Mouse (Mus musculus): ENCODE data around the gene Mlec. TPM values are rescaled to one million over a fixed set of nuclear protein-coding genes. Genes with fewer than 3 reads are reported as not detected.

The Mlec gene
- polyA plus RNA-seq (2014; fragmentation: Nextera tagmentation; extraction: Ambion mirVana): 68.9 and 77.8 TPM in 2 replicates

DNA sequence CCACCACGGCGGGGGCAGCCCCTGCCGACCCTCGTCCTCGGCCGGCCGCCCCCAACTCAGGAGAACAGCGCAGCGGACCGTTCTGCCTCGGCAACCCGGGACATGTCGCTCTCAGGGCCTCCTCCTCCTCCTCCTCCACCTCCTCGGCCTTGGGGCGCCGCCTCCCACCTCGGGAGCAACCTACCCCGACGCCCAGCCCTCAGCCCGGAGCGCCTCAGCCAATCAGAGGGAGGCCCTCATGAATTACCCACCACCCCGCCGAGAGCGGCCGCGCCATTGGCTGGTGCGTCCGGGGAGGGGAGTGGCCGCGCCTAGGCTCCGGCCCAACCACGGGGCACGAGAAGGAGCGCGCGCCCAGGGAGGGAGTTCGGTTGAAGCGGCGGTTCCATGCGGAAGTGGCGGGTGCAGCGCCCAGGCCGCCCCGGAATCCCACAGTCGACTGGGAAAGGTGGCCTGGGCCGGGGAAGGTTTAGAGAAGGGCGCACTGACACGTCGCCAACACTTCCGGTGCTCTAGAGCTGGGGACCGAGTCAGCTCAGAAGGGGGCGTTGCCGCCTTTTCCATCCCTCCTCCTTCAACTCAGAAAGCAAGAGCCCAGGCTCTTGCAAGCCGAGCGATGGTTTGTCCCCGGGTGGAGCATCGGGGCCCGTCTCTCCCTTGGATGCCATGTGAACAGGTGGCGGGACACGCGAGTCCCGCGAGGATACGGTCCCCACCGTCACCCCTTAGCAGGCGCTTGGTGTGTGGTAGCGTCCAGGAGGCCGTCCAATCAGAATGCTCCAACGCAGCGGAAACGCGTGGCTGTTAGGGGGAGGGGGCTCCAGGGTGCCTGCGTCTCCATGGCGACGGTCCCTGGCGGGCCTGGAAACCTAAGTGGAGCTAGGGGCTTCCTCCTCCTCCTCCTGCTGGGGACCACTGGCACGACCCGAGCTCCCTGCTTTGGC, at the start of gene Mlec:
TSS of gene Mlec (minus strand) at position 140 of the 944 bp plus-strand sequence.
- H3K4me2 ChIP-seq: peak within 1 kb of the TSS; percentile 75
- no peaks in the 10 kb centered on the region for H3K36me3 ChIP-seq (ENCODE audit: control insufficient read depth, insufficient read depth, low read length)
- H3K27me3 ChIP-seq (ENCODE audit: control insufficient read depth, insufficient read depth, low read length): no peaks in the 10 kb centered on the region
- H3K4me1 ChIP-seq (ENCODE audit: control insufficient read depth, insufficient read depth, low read length): peaks cover 40% of the 10 kb centered on the region
- peak within 1 kb of the TSS; percentile 95 for H3K27ac ChIP-seq (ENCODE audit: low read depth, low read length)
- peak within 1 kb of the TSS; percentile 97 for H3K9ac ChIP-seq (ENCODE audit: low read depth, low read length)
- H3K4me3 ChIP-seq (ENCODE audit: low read depth, low read length): peak within 1 kb of the TSS; percentile 100
- H3K9me3 ChIP-seq (replicated peaks; ENCODE audit: control insufficient read depth, low read length): no peaks in the 10 kb centered on the region
- WGBS (ENCODE audit: insufficient replicate concordance): under 1% methylated on average over 72 of the region's 78 CpGs
- peak; percentile 99 for ATAC-seq (replicated peaks; ENCODE audit: insufficient number of reproducible peaks, low FRiP score, low TSS enrichment)

GRCm38 (mm10) chr5:115207244-115207643, 49.3 kb upstream of the Mlec start:
- peaks cover 14% of the 10 kb centered on the region for H3K4me1 ChIP-seq (ENCODE audit: control insufficient read depth, insufficient read depth, low read length)
- no peak overlapping the region for H3K9ac ChIP-seq (ENCODE audit: low read depth, low read length)
- no peaks in the 10 kb centered on the region for H3K36me3 ChIP-seq (ENCODE audit: control insufficient read depth, insufficient read depth, low read length)
- no peak for ATAC-seq (replicated peaks; ENCODE audit: insufficient number of reproducible peaks, low FRiP score, low TSS enrichment)
- H3K4me2 ChIP-seq: no peak overlapping the region
- no peak overlapping the region for H3K27ac ChIP-seq (ENCODE audit: low read depth, low read length)
- H3K27me3 ChIP-seq (ENCODE audit: control insufficient read depth, insufficient read depth, low read length): peaks cover 12% of the 10 kb centered on the region
- H3K4me3 ChIP-seq (ENCODE audit: low read depth, low read length): no peak overlapping the region
- H3K9me3 ChIP-seq (replicated peaks; ENCODE audit: control insufficient read depth, low read length): no peaks in the 10 kb centered on the region
- 55% methylated on average over 5 of the region's 5 CpGs for whole genome bisulfite sequencing (ENCODE audit: insufficient replicate concordance)

DNA sequence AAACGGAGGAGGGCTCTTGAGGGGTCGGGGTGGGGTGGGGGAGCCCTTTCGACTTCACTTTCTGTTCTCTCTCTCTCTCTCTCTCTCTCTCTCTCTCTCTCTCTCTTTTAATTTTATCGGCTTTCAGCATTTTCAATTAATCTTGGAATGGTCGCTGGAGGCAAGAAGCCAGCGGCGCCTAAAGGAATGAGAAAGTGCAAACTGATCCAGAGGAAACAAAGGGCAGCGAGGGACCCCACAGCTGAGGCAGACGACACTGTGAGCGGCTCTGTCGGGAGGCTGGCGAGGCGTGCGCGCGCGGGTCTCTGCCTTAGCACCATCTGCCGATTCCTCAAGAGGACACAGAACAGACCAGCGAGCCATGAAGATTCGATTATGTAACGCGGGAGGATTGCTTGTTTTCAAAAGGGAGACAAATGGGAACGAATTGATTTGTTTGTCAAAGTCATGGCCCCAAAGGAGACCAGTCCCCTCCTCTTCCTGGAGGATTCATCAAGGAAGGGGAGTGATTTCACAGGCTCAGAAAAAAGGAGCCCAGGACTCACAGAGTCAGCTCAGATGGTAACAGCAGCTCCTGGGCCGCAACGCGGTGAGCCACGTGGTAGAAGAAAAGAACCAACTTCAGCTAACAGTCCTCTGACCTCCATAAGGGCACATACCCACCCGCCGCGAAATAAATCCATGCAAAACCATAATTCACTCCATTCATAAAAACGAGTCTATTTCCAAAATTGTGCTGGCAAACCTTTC, 46.8 kb upstream of the Mlec start:
- Histone ChIP-seq H3K9me3 (replicated peaks; ENCODE audit: control insufficient read depth, low read length) (no peaks in the 10 kb centered on the region), H3K4me2 (peak overlapping the region; percentile 66), H3K36me3 (ENCODE audit: control insufficient read depth, insufficient read depth, low read length) (no peaks in the 10 kb centered on the region), H3K27me3 (ENCODE audit: control insufficient read depth, insufficient read depth, low read length) (peaks cover 12% of the 10 kb centered on the region), H3K27ac (ENCODE audit: low read depth, low read length) (no peak overlapping the region), H3K4me3 (ENCODE audit: low read depth, low read length) (peak overlapping the region; percentile 36), H3K4me1 (ENCODE audit: control insufficient read depth, insufficient read depth, low read length) (peaks cover 10% of the 10 kb centered on the region), H3K9ac (ENCODE audit: low read depth, low read length) (peak overlapping the region; percentile 56)
- 5% methylated on average over 31 of the region's 31 CpGs for WGBS (ENCODE audit: insufficient replicate concordance)
- ATAC-seq (replicated peaks; ENCODE audit: insufficient number of reproducible peaks, low FRiP score, low TSS enrichment): no peak

GRCm38 (mm10) chr5:115203735-115204561, 46.0 kb upstream of the Mlec start:
- Histone ChIP-seq H3K27ac (ENCODE audit: low read depth, low read length) (no peak overlapping the region), H3K4me3 (ENCODE audit: low read depth, low read length) (peak overlapping the region; percentile 36), H3K4me1 (ENCODE audit: control insufficient read depth, insufficient read depth, low read length) (peaks cover 10% of the 10 kb centered on the region), H3K36me3 (ENCODE audit: control insufficient read depth, insufficient read depth, low read length) (no peaks in the 10 kb centered on the region), H3K9me3 (replicated peaks; ENCODE audit: control insufficient read depth, low read length) (no peaks in the 10 kb centered on the region), H3K27me3 (ENCODE audit: control insufficient read depth, insufficient read depth, low read length) (peaks cover 12% of the 10 kb centered on the region), H3K4me2 (peak overlapping the region; percentile 66), H3K9ac (ENCODE audit: low read depth, low read length) (peak overlapping the region; percentile 56; the same call in 1 of the 2 replicates)
- 19% methylated on average over 23 of the region's 23 CpGs for WGBS (ENCODE audit: insufficient replicate concordance)
- ATAC-seq (replicated peaks; ENCODE audit: insufficient number of reproducible peaks, low FRiP score, low TSS enrichment): no peak

GRCm38 (mm10) chr5:115194626-115195221, 36.7 kb upstream of the Mlec start:
- H3K9me3 ChIP-seq (replicated peaks; ENCODE audit: control insufficient read depth, low read length): no peaks in the 10 kb centered on the region
- H3K9ac ChIP-seq (ENCODE audit: low read depth, low read length): no peak overlapping the region
- no peak overlapping the region for H3K27ac ChIP-seq (ENCODE audit: low read depth, low read length)
- no peak for ATAC-seq (replicated peaks; ENCODE audit: insufficient number of reproducible peaks, low FRiP score, low TSS enrichment)
- H3K4me3 ChIP-seq (ENCODE audit: low read depth, low read length): peak overlapping the region; percentile 59
- peaks cover 58% of the 10 kb centered on the region for H3K27me3 ChIP-seq (ENCODE audit: control insufficient read depth, insufficient read depth, low read length)
- WGBS (ENCODE audit: insufficient replicate concordance): 4% methylated on average over 12 of the region's 12 CpGs
- H3K4me2 ChIP-seq: peak overlapping the region; percentile 85
- H3K36me3 ChIP-seq (ENCODE audit: control insufficient read depth, insufficient read depth, low read length): no peaks in the 10 kb centered on the region
- H3K4me1 ChIP-seq (ENCODE audit: control insufficient read depth, insufficient read depth, low read length): peaks cover 15% of the 10 kb centered on the region

GRCm38 (mm10) chr5:115193669-115194625, 36.0 kb upstream of the Mlec start, which contains the start of gene Cabp1:
Gene Cabp1, minus strand, starts transcription at chr5:115194381.
- Histone ChIP-seq H3K27me3 (ENCODE audit: control insufficient read depth, insufficient read depth, low read length) (peaks cover 62% of the 10 kb centered on the region), H3K4me1 (ENCODE audit: control insufficient read depth, insufficient read depth, low read length) (peaks cover 15% of the 10 kb centered on the region), H3K9ac (ENCODE audit: low read depth, low read length) (0 out of 2 replicates have a peak within 1 kb of the TSS, but pooled peaks have one; percentile 0), H3K36me3 (ENCODE audit: control insufficient read depth, insufficient read depth, low read length) (no peaks in the 10 kb centered on the region), H3K4me2 (peak within 1 kb of the TSS; percentile 85), H3K4me3 (ENCODE audit: low read depth, low read length) (peak within 1 kb of the TSS; percentile 59), H3K27ac (ENCODE audit: low read depth, low read length) (no peak within 1 kb of the TSS), H3K9me3 (replicated peaks; ENCODE audit: control insufficient read depth, low read length) (no peaks in the 10 kb centered on the region)
- no peak; the same call in 1 of the 2 replicates for ATAC-seq (replicated peaks; ENCODE audit: insufficient number of reproducible peaks, low FRiP score, low TSS enrichment)
- under 1% methylated on average over 97 of the region's 116 CpGs for WGBS (ENCODE audit: insufficient replicate concordance)

DNA sequence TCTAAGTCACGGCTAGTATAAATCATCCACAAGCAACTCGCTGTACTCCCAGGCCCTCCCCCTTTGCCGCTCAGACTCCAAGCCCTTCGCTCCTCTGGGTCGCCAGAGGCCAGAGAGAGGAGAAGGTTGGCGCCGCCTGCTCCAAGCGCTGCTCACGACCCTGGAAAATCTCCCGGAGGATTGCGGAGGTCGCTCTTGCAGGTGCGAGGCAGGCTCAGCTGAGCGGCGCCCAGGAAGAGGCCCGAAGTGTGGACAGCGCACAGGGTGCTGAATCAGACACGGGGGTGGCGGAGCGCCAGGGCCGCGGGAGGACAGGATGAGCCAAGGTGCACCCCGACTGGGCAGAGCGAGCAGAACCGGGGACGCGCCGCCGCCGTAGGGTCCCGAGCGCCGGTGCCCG, 35.2 kb upstream of the Mlec start:
- peak overlapping the region; percentile 85 for H3K4me2 ChIP-seq
- under 1% methylated on average over 29 of the region's 34 CpGs for WGBS (ENCODE audit: insufficient replicate concordance)
- H3K36me3 ChIP-seq (ENCODE audit: control insufficient read depth, insufficient read depth, low read length): no peaks in the 10 kb centered on the region
- H3K4me3 ChIP-seq (ENCODE audit: low read depth, low read length): peak overlapping the region; percentile 59
- no peak overlapping the region for H3K27ac ChIP-seq (ENCODE audit: low read depth, low read length)
- H3K9ac ChIP-seq (ENCODE audit: low read depth, low read length): no peak overlapping the region
- H3K4me1 ChIP-seq (ENCODE audit: control insufficient read depth, insufficient read depth, low read length): peaks cover 15% of the 10 kb centered on the region
- no peak for ATAC-seq (replicated peaks; ENCODE audit: insufficient number of reproducible peaks, low FRiP score, low TSS enrichment)
- peaks cover 62% of the 10 kb centered on the region for H3K27me3 ChIP-seq (ENCODE audit: control insufficient read depth, insufficient read depth, low read length)
- no peaks in the 10 kb centered on the region for H3K9me3 ChIP-seq (replicated peaks; ENCODE audit: control insufficient read depth, low read length)

All from heart, embryonic 11.5 days (tissue).